Mouse (Mus musculus): ENCODE measurements around the gene Rab4b. TPM values are rescaled to one million over a fixed set of nuclear protein-coding genes. Genes with fewer than 3 reads are reported as not detected.

Rab4b gene
- total RNA-seq, 4 experiments from 2014 or later, result 91.9 to 112 (median 102) TPM

Small RNA genes within 50 kb of the gene (microRNA-seq; reads per million reads assigned to microRNA genes)
- gene Mir1191 (0 reads per million in 2 experiments), gene Mir3101 (0.32 to 0.51 reads per million in 2 experiments)

Other genes starting within 250 kb of the Rab4b start
- gene Cyp2a22, start 239.5 kb downstream of the Rab4b start, total RNA-seq (2022), result under 1 TPM in 1 of 4 experiments, not detected in 3; 0.17 TPM
- not detected for gene Cyp2a12, start 149.8 kb downstream of the Rab4b start, total RNA-seq (2022)
- gene Cyp2f2, start 59.0 kb downstream of the Rab4b start, total RNA-seq (2022), result under 1 TPM in 3 of 4 experiments, not detected in 1; 0.23 to 0.69 (median 0.56) TPM
- gene Cyp2t4, start 25.2 kb downstream of the Rab4b start, total RNA-seq (2022), result not detected
- gene Egln2, start 12.1 kb downstream of the Rab4b start, total RNA-seq (2022), result 100 to 1,000 TPM in 3 of 4 experiments, 10 to 100 TPM in 1; 97.6 to 103 (median 102) TPM
- gene Gm21983, start 2.2 kb upstream of the Rab4b start, total RNA-seq (2022), result not detected
- 1 to 10 TPM in 3 of 4 experiments, under 1 TPM in 1; 0.86 to 3.9 (median 2.5) TPM for gene Mia, start 2.3 kb upstream of the Rab4b start, total RNA-seq (2022)
- 10 to 100 TPM; 20.9 to 27.3 (median 25.7) TPM for gene BC024978, start 16.9 kb upstream of the Rab4b start, total RNA-seq (2022)
- 100 to 1,000 TPM in 1 of 4 experiments, 10 to 100 TPM in 3; 82.0 to 108 (median 85.0) TPM for gene Snrpa, start 17.4 kb upstream of the Rab4b start, total RNA-seq (2022)
- 10 to 100 TPM; 10.6 to 13.5 (median 12.4) TPM for gene Itpkc, start 49.8 kb upstream of the Rab4b start, total RNA-seq (2022)
- 10 to 100 TPM; 38.9 to 48.4 (median 42.6) TPM for gene Coq8b, start 54.1 kb upstream of the Rab4b start, total RNA-seq (2022)
- 100 to 1,000 TPM; 110 to 133 (median 125) TPM for gene Numbl, start 79.5 kb upstream of the Rab4b start, total RNA-seq (2022)
- gene Ltbp4, start 158.8 kb upstream of the Rab4b start, total RNA-seq (2022), result 10 to 100 TPM; 48.5 to 59.4 (median 57.9) TPM
- gene Shkbp1, start 177.1 kb upstream of the Rab4b start, total RNA-seq (2022), result 10 to 100 TPM; 29.6 to 49.1 (median 34.1) TPM
- gene Gm20479, start 178.5 kb upstream of the Rab4b start, total RNA-seq (2022), result not detected